Mouse (Mus musculus) layer of hippocampus, adult 2 months (tissue): ENCODE results near the gene Apol8. TPM values are rescaled to one million over a fixed set of nuclear protein-coding genes. Genes with fewer than 3 reads are reported as not detected.
"Not testable (repeated sequence)": the region's sequence is repeated elsewhere in the genome, so short reads cannot be mapped to it uniquely, and the experiment has no call there.

Source experiments
- DNase-seq, 2 experiments: peaks; one replicate each; pipeline ENCODE4 v3.0.0; 2022; ENCODE audit warnings: low spot score in 2 of 2
- H3K27ac ChIP-seq: fragments of 200-600 bp; 2 replicates; pipeline ENCODE4 v1.8.1; 2022
- H3K4me3 ChIP-seq: fragments of 200-600 bp; 2 replicates; pipeline ENCODE4 v1.8.1; 2022; ENCODE audit warnings: mild to moderate bottlenecking
- CTCF ChIP-seq: fragments of 200-600 bp; conservative IDR thresholded peaks from 2 replicates; pipeline ENCODE4 v1.8.1; 2022; ENCODE audit warnings: antibody characterized with exemption, mild to moderate bottlenecking, moderate library complexity
- total RNA-seq, 2 experiments: library from RNA; stranded (reverse); gene quantifications; 2 replicates each; pipeline ENCODE4 v1.2.3; 2021

Gene Apol8
- total RNA-seq, 2 experiments from 2014 or later, result 5.7 to 7.4 TPM

DNA sequence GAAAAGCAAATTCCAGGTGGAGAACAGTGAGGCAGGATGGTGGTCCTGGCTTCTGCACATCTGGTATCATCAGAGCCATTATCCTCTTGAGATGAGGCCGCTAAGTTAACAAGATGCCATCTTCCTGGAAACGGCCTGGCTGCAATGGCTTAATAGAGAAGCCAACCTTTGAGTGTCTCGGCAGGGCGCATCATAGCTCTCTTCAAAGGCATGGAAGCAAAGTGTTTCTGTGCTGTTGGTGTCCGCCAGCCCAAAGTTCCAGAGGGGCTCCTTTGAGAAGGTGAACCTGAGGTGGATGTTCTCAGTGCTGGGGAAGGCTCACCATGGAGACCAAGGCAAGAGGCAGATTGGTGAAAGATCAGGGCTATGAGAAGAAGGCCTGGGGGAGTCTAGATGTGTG, 25.2 kb downstream of the Apol8 start:
- DNase-seq, result no peak
- no peak for TF ChIP-seq CTCF
- Histone ChIP-seq H3K4me3 (no peak overlapping the region), H3K27ac (no peak overlapping the region)

DNA sequence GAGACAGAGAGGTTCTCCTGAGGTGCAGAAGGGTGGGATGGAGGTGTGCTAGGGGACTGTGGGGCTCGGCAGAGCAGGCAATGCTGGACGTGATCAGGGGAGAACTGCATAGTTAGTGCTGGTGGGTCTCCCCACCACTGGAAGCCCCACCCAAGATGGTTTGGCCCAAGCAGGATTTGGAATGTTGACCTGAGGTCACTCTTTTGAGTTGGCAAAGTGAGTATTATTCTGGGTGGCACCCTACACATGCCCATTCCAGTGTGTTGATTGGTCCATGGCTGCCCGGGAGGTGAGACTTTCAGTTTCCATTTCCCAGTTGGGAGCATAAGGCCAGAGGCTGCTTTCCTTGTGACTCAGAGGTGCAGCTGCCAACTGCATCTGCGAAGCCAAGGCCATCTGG, 28.1 kb downstream of the Apol8 start, which contains the start of gene Apol9b:
TSS of gene Apol9b (plus strand) at position 301 of the 400 bp plus-strand sequence.
- not testable (repeated sequence) for H3K4me3 ChIP-seq, DNase-seq, H3K27ac ChIP-seq

DNA sequence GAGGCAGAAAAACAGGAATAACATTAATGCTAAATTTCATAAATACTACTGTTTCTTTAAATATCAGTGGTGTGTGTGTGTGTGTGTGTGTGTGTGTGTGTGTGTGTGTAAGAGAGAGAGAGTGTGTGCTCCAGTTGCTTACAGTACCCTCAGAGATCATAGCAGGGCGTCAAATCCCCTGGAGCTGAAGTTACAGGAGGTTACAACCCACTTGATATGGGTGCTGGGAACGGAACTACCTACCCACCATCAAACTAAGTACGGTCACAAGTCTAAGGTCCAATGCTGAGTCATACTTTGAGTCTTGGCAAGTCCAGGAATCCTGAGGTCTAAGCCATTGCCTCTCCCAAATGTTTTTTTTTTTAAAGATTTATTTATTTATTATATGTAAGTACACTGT, 29.1 kb downstream of the Apol8 start:
- H3K27ac ChIP-seq, H3K4me3 ChIP-seq, DNase-seq: not testable (repeated sequence)

DNA sequence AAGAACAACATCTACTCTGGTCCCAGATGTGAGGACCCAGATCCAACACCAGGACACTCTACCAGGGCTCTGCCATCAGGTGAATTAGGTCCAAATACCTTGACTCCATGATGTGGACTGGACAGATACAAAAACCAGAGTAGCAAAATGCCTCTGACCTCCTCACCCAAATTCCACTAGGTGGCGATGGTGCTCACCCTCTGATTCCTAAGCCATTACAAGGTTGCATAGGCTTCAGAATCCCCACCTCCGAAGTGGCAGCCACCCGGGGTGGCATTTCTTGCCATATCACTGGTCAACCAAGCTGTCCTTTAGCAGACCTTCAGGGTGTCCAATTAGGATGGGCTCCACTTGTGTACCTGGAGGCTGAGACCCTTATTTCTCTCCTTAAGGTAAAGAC, 29.7 kb downstream of the Apol8 start:
- TF ChIP-seq CTCF, result peak; percentile 63
- H3K27ac ChIP-seq, H3K4me3 ChIP-seq, DNase-seq: not testable (repeated sequence)

DNA sequence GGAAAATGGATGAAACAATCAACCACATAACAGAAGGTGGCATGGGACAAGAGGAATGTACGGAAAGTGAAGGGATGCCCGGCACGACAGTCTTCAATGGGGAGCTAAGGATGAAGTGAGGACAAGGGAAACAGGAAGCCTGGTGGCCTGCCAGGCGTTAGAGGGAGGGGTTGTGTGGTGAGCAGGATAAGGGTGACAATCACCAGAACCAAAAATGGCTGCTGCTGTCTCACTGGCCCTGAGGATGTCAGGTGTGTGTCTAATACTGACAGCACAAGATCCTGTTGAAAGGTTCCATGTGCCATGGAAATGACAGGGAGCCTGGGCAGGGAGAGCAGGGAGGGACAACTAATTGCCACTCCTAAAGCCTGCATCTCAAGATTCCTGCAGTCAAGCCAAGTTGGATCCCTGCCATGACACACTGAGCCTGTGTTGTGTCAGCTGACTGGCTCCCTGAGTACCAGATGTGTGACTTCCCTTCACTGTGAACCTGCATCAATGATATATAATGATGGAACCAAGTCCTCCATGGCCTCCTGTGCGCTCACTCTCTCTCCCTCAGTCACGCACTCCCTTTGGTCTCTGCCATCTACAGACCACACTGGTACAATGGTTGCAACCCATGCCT, 31.3 kb downstream of the Apol8 start:
- not testable (repeated sequence) for H3K4me3 ChIP-seq, DNase-seq, H3K27ac ChIP-seq

DNA sequence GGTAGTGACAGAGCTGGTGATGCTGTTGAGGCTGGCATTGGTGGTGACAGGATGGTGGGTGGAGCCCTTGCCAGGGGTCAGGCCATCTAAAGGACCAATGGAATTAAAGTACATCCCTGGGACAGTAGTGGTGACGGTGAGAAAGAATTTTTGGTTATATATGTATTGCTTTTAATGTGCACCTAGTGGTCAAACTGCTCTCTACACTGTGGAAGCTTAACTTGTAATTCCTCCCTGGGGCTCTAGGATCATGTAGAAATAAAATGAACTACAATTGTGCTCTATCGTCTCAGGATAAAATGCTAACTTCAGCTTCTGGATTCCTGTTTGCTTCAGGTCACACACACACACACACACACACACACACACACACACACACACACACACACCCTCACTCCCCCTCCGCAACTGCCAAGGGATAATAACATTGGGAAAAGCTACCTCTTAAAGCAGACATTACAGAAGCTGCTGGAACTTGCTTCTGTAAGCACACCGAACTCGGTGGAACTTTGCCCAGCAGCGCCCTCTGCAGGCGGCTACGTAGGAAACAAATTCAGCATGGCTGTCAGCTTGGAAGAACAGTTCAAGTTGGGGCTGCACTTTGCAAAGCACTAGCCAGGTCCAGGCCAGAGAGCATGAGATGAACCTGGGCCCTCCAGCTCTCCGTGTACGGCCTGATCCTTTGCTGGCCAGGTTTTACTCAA, 32.4 kb downstream of the Apol8 start:
- DNase-seq, H3K4me3 ChIP-seq, H3K27ac ChIP-seq: not testable (repeated sequence)

DNA sequence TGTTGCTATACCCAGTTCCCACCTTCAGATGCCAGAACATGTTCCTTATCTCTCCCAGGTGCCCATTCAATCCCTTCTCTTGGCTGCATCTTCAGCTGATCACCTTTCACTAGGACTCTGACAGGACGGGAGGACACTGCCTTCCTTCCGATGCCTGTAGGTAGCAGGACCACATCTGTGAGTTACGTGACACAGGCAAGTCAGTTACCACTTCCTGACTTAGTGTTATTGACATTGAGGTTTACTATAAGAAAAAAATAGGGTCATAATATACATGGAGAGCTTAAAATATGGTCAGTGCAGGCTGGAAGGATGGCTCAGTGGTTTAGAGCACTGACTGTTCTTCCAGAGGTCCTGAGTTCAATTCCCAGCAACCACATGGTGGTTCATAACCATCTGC, 35.3 kb downstream of the Apol8 start:
- not testable (repeated sequence) for H3K4me3 ChIP-seq, H3K27ac ChIP-seq, DNase-seq

DNA sequence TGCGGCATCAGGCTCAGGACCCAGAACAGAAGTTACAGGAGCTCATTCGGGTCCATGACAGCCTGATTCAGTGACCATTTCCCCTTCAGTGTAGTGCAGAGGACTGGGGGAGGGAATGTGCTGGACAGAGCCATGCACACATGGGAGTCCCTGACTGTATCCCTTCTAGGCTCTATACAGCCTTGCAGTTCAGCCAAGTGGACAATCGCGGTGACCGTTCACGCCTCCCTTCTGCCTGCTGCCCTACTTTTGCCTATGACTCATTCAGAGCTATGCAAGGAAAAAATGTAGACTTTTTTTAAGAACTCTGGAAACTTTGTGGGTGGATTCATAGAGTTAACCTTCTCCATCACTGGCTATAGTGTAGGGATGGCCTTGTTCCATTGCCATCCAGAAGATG, 38.6 kb downstream of the Apol8 start:
- not testable (repeated sequence) for H3K4me3 ChIP-seq, DNase-seq, H3K27ac ChIP-seq

DNA sequence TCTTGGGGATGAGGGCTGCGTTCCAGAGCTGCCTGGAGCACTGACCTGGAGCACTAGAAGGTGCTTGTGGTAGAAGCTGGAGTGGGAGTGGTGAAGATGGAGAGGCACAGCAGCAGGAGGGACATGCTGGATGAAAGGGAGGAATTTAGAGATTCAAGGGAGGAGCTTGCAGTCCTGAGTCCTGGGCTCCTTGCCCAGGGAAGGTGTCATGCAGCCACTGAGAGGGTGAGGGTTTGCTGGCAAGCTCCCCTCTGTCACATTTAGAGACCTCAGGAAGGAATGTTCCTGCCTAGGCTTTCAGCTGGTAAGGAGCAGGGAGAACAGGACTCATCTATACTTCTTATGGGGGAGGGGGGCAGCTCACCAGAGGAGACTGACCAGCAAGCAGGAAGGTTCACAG, 47.9 kb downstream of the Apol8 start:
- not testable (repeated sequence) for H3K4me3 ChIP-seq, DNase-seq, H3K27ac ChIP-seq

DNA sequence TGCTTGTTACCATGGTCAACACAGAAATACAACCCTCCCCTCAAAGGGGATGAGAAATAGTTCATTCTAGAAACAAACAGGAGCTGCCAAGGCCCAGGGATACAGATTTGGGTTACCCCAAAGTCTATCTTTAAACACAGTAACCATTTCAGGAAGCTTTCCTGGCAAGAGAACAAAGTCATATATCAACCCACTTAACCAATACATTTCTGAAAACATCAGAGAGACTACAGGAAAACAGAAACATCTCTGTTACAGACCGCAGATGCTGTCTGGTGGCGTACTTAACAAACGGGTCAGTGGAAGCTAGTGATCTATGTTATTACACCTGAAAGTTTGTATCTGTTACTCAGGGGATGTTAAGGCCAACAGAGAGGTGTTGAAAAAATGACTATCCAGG, 51.5 kb downstream of the Apol8 start:
- not testable (repeated sequence) for DNase-seq, H3K27ac ChIP-seq, H3K4me3 ChIP-seq

DNA sequence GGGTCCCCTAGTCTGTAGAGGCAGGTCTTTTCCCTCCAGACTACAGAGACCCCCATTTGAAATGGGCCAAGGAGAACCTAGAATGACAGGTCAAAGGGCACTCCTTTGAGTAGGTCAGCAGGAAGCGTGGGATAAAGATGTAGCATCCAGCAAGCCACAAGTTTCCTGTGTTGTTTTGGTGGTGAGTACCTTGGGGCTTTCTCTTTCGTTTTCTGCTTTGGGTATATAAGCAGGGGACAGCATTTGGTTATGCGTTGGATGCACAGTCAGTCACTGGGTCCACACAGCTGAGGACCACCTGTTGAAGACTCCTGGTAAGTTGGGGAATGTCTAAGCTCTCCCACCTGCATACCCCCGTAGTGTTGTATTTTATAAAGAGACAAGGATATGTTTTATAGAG, 58.1 kb downstream of the Apol8 start, which contains the start of gene Apol7e:
TSS of gene Apol7e (plus strand) at position 202 of the 400 bp plus-strand sequence.
- H3K4me3 ChIP-seq, H3K27ac ChIP-seq, DNase-seq: not testable (repeated sequence)

Other genes with a start within 250 kb of the Apol8 start
- not detected for gene Apol11a, start 248.7 kb downstream of the Apol8 start, total RNA-seq
- gene Apol7c, start 223.7 kb downstream of the Apol8 start, total RNA-seq, result not detected
- gene 1700025B11Rik, start 195.1 kb downstream of the Apol8 start, total RNA-seq, result not detected
- gene Apol10b, start 160.9 kb downstream of the Apol8 start, total RNA-seq, result not detected
- not detected for gene Gm36245, start 157.7 kb downstream of the Apol8 start, total RNA-seq
- gene Apol11b, start 113.7 kb downstream of the Apol8 start, total RNA-seq, result not detected
- gene Apol7e, start 58.1 kb downstream of the Apol8 start, total RNA-seq, result not detected
- gene Apol9b, start 28.0 kb downstream of the Apol8 start, total RNA-seq, result not detected
- gene Myh9, start 85.2 kb upstream of the Apol8 start, total RNA-seq, result 10 to 100 TPM; 88.3 to 96.3 TPM
- 100 to 1,000 TPM; 119 to 136 TPM for gene Txn2, start 172.0 kb upstream of the Apol8 start, total RNA-seq
- 10 to 100 TPM; 11.1 to 11.7 TPM for gene Foxred2, start 199.7 kb upstream of the Apol8 start, total RNA-seq
- 100 to 1,000 TPM in 1 of 2 experiments, 10 to 100 TPM in 1; 94.7 to 103 TPM for gene Eif3d, start 213.8 kb upstream of the Apol8 start, total RNA-seq